Mouse (Mus musculus): Measurements from ENCODE around the gene Arhgap15. TPM values are rescaled to one million over a fixed set of nuclear protein-coding genes. Genes with fewer than 3 reads are reported as not detected.
A peak's percentile ranks its signal among the peaks of the same experiment; 100 is the strongest.

The Arhgap15 gene
- polyA plus RNA-seq, 1 experiment: 0.20 TPM

DNA sequence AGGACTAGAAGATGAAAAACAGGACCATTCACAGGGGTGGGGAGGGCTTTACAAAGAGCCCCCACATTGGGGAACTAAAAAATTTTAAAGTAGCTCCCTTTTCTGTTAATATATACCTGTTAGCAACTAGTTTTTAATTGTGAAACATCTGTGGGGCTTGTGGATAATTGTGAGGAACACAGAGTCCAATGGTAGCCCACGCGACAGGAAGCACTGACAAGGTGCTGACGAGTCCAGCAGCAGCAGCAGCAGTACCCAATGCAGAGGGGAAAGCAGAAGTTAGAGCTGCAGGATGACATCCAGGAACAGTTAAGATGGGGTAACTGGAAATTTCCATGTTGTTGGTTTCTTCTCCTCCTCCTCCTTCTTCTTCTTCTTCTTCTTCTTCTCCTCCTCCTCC is 585.4 kb downstream of the Arhgap15 start:
- Histone ChIP-seq H3K27me3 (ENCODE audit: control insufficient read depth, insufficient read depth, low read length) (no peaks in the 10 kb centered on the region), H3K36me3 (ENCODE audit: control insufficient read depth, insufficient read depth, low read length) (no peaks in the 10 kb centered on the region), H3K4me1 (ENCODE audit: control insufficient read depth, insufficient read depth, insufficient read length, low read length) (no peaks in the 10 kb centered on the region), H3K4me3 (ENCODE audit: low read depth, low read length) (no peak overlapping the region), H3K27ac (ENCODE audit: insufficient read depth, low read depth, low read length) (no peak overlapping the region)
- no peak for TF ChIP-seq POLR2A (IDR thresholded peaks at IDR 0.05; ENCODE audit: low read depth, low read length)
- no peak for TF ChIP-seq CTCF (IDR thresholded peaks at IDR 0.05; ENCODE audit: extremely low read depth, insufficient read length, insufficient replicate concordance, low read depth, low read length)
- WGBS: 78% methylated on average over 3 of the region's 3 CpGs

DNA sequence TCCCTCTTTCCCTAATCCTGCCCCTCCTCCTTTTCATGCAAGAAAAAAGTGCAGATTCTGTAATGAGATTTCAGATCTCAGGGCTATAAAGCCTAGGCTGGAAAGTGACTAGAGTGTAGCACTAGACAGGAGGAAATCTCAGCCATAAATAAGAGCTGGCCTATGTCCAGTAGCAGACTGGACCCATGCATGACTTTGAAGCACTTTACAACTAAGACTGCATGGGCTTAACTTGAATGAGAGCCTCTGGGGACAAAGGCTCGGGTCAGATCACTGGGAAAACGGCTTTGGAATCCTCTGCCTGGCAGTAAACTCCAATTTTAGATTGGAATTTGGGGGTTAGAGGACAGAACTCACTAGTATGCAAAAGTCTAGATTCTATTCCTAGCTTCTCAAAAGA is 585.9 kb downstream of the Arhgap15 start:
- no peak overlapping the region for H3K27ac ChIP-seq (ENCODE audit: insufficient read depth, low read depth, low read length)
- H3K4me3 ChIP-seq (ENCODE audit: low read depth, low read length): no peak overlapping the region
- TF ChIP-seq CTCF (IDR thresholded peaks at IDR 0.05; ENCODE audit: extremely low read depth, insufficient read length, insufficient replicate concordance, low read depth, low read length) (no peak), POLR2A (IDR thresholded peaks at IDR 0.05; ENCODE audit: low read depth, low read length) (no peak)
- 32% methylated on average over 2 of the region's 2 CpGs for WGBS
- no peaks in the 10 kb centered on the region for H3K27me3 ChIP-seq (ENCODE audit: control insufficient read depth, insufficient read depth, low read length)
- no peaks in the 10 kb centered on the region for H3K36me3 ChIP-seq (ENCODE audit: control insufficient read depth, insufficient read depth, low read length)
- H3K4me1 ChIP-seq (ENCODE audit: control insufficient read depth, insufficient read depth, insufficient read length, low read length): no peaks in the 10 kb centered on the region

DNA sequence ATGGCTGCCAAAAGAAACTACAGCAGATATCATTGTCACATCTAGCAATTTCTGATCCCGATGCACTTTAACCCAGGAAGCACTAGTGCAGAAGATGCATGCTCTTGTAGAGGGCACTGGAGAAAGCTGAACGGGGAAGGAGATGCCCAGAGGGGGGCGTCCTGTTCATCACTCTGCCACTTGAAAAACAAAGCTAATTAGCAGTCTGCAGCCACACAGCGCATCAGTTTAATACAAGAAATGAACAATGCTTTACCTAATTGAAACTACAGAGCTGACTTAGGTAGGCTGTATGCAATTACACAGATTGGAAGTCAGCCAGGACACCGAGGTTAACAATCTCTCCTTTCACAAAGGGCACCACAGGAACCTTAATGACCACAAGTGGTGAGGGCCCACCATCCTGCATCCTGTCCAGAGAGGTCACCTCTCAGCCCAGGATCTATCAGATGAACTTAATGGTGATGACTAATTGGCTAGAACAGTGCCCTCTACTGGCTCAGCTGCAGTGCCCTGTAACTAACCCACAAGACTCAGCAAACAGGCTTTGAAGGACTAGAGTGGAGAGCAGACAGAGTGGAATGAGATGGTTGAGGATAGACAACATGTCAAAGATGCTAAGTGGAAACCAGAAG is 588.2 kb downstream of the Arhgap15 start:
- 79% methylated on average over 5 of the region's 5 CpGs for WGBS
- Histone ChIP-seq H3K4me3 (ENCODE audit: low read depth, low read length) (no peak overlapping the region), H3K4me1 (ENCODE audit: control insufficient read depth, insufficient read depth, insufficient read length, low read length) (no peaks in the 10 kb centered on the region), H3K27ac (ENCODE audit: insufficient read depth, low read depth, low read length) (no peak overlapping the region), H3K36me3 (ENCODE audit: control insufficient read depth, insufficient read depth, low read length) (no peaks in the 10 kb centered on the region), H3K27me3 (ENCODE audit: control insufficient read depth, insufficient read depth, low read length) (no peaks in the 10 kb centered on the region)
- TF ChIP-seq CTCF (IDR thresholded peaks at IDR 0.05; ENCODE audit: extremely low read depth, insufficient read length, insufficient replicate concordance, low read depth, low read length) (peak; percentile 23; the same call in 1 of the 2 replicates), POLR2A (IDR thresholded peaks at IDR 0.05; ENCODE audit: low read depth, low read length) (no peak)

DNA sequence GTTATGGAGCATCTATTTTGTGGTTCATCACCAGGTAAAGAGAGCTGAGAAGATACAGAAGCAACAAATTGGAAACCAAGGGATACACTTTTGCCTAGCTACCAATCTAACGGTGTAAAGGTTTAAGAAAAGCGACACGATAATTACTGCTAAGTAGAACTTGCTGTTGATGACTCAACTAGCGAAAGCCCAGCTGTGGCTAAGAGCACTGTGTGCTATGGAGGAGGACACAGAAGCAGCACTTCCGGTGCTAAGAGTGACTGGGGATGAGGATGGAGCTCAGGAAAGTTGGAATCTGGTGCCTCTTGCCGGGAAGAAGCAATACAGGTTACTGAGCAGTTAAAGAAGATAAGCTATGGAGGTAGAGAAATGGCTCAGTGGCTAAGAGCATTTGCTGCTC is 589.8 kb downstream of the Arhgap15 start:
- TF ChIP-seq CTCF (IDR thresholded peaks at IDR 0.05; ENCODE audit: extremely low read depth, insufficient read length, insufficient replicate concordance, low read depth, low read length) (no peak), POLR2A (IDR thresholded peaks at IDR 0.05; ENCODE audit: low read depth, low read length) (no peak)
- Histone ChIP-seq H3K4me3 (ENCODE audit: low read depth, low read length) (no peak overlapping the region), H3K27ac (ENCODE audit: insufficient read depth, low read depth, low read length) (no peak overlapping the region), H3K4me1 (ENCODE audit: control insufficient read depth, insufficient read depth, insufficient read length, low read length) (no peaks in the 10 kb centered on the region), H3K27me3 (ENCODE audit: control insufficient read depth, insufficient read depth, low read length) (no peaks in the 10 kb centered on the region), H3K36me3 (ENCODE audit: control insufficient read depth, insufficient read depth, low read length) (no peaks in the 10 kb centered on the region)
- WGBS: 83% methylated on average over 6 of the region's 6 CpGs

DNA sequence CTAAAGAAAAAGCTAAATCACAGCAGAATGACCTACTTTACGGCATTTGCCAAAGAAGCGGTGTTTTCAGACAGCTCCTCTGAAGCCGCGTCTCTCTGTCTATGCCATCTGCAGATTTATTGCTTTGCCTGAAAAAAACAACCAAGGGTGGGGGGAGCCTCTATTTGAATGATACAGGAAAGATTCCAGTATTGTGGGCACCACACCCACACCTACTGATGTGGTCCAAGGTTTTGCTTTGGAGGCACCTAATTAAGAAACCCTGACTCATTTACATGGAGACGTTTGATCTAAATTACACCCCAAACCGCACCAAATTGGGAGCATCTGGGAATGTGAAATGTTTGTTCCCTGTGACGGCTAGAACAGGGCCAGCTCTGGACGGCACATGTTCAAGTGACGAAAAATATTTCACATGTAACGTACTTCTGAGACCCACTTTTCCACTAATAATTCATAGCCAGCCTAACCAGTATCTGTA is 592.5 kb downstream of the Arhgap15 start:
- Histone ChIP-seq H3K4me3 (ENCODE audit: low read depth, low read length) (no peak overlapping the region), H3K27me3 (ENCODE audit: control insufficient read depth, insufficient read depth, low read length) (no peaks in the 10 kb centered on the region), H3K36me3 (ENCODE audit: control insufficient read depth, insufficient read depth, low read length) (no peaks in the 10 kb centered on the region), H3K4me1 (ENCODE audit: control insufficient read depth, insufficient read depth, insufficient read length, low read length) (no peaks in the 10 kb centered on the region), H3K27ac (ENCODE audit: insufficient read depth, low read depth, low read length) (no peak overlapping the region)
- TF ChIP-seq CTCF (IDR thresholded peaks at IDR 0.05; ENCODE audit: extremely low read depth, insufficient read length, insufficient replicate concordance, low read depth, low read length): no peak
- TF ChIP-seq POLR2A (IDR thresholded peaks at IDR 0.05; ENCODE audit: low read depth, low read length): no peak
- WGBS: 90% methylated on average over 10 of the region's 10 CpGs

DNA sequence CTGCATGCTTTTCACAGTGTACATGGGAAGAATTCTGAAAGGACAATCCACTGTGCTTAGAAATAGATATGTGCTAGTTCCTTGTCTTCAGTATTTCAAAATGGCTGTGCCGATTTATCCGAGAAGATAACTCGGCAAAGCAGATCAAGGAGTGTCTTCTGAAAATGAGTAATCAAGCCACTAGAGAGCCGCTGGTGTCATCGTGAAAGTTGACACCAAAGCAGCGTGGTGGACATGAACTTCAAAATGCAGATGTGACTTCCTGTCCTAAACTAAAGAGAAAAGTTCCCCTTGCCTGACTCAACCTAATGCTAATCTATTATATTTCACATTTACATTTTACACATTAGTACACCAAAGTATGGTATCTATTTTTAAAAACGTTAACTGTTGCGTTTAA is 596.2 kb downstream of the Arhgap15 start:
- no peak overlapping the region for H3K27ac ChIP-seq (ENCODE audit: insufficient read depth, low read depth, low read length)
- H3K4me3 ChIP-seq (ENCODE audit: low read depth, low read length): no peak overlapping the region
- H3K27me3 ChIP-seq (ENCODE audit: control insufficient read depth, insufficient read depth, low read length): no peaks in the 10 kb centered on the region
- TF ChIP-seq CTCF (IDR thresholded peaks at IDR 0.05; ENCODE audit: extremely low read depth, insufficient read length, insufficient replicate concordance, low read depth, low read length) (no peak), POLR2A (IDR thresholded peaks at IDR 0.05; ENCODE audit: low read depth, low read length) (no peak)
- no peaks in the 10 kb centered on the region for H3K36me3 ChIP-seq (ENCODE audit: control insufficient read depth, insufficient read depth, low read length)
- H3K4me1 ChIP-seq (ENCODE audit: control insufficient read depth, insufficient read depth, insufficient read length, low read length): no peaks in the 10 kb centered on the region
- 90% methylated on average over 8 of the region's 8 CpGs for WGBS

DNA sequence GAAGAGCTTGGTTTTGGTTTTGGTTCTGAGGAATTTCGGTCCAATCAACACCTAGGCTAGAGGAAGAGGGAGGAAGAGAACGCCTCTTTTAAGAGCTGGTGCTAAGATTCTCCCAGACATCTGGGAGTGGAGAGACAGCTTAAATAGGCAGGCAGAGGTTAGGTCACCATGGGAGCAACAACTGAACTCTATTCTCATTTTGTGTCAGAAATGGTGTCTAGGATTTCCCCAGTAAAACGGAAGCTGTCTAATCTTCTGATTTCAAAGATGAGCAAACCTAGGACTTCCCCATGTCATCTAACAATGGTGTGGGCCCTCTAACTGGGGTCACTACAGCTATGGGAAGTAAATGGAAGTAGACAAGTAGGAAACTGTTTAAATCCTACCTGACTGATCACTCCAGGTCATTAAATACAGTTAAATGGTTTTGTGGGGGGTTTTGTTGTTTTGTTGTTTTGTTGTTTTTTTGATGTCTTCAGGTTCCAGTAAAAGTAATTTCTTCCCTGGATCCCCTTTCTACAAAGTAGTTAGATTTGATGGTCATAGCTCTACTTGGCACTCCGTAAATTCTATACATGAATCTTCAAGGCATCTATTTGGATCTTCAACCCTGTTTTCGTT is 596.8 kb downstream of the Arhgap15 start:
- Histone ChIP-seq H3K36me3 (ENCODE audit: control insufficient read depth, insufficient read depth, low read length) (no peaks in the 10 kb centered on the region), H3K4me1 (ENCODE audit: control insufficient read depth, insufficient read depth, insufficient read length, low read length) (no peaks in the 10 kb centered on the region), H3K27ac (ENCODE audit: insufficient read depth, low read depth, low read length) (no peak overlapping the region), H3K4me3 (ENCODE audit: low read depth, low read length) (no peak overlapping the region), H3K27me3 (ENCODE audit: control insufficient read depth, insufficient read depth, low read length) (no peaks in the 10 kb centered on the region)
- 82% methylated on average over 5 of the region's 5 CpGs for WGBS
- TF ChIP-seq POLR2A (IDR thresholded peaks at IDR 0.05; ENCODE audit: low read depth, low read length) (no peak), CTCF (IDR thresholded peaks at IDR 0.05; ENCODE audit: extremely low read depth, insufficient read length, insufficient replicate concordance, low read depth, low read length) (no peak)

All from small intestine, adult 2 months (tissue).